Mouse (Mus musculus): Measurements from ENCODE around the gene Gars. TPM values are rescaled to one million over a fixed set of nuclear protein-coding genes. Genes with fewer than 3 reads are reported as not detected.

Gene Gars
- polyA plus RNA-seq, 1 experiment from 2014 or later: 186 TPM

- no peaks in the 10 kb centered on the region for H3K27me3 ChIP-seq (ENCODE audit: low read depth, poor library complexity, severe bottlenecking)
- H3K36me3 ChIP-seq: peaks cover 51% of the 10 kb centered on the region
- no peak overlapping the region for H3K4me3 ChIP-seq
- no peak for DNase-seq (ENCODE audit: low spot score)
- H3K9me3 ChIP-seq (replicated peaks): no peaks in the 10 kb centered on the region
- 92% methylated on average over 3 of the region's 3 CpGs for WGBS
- no peaks in the 10 kb centered on the region for H3K4me1 ChIP-seq
- no peak overlapping the region for H3K27ac ChIP-seq
Measured at GRCm38 (mm10) chr6:55081379-55081778, 43.6 kb downstream of the Gars start.

DNA sequence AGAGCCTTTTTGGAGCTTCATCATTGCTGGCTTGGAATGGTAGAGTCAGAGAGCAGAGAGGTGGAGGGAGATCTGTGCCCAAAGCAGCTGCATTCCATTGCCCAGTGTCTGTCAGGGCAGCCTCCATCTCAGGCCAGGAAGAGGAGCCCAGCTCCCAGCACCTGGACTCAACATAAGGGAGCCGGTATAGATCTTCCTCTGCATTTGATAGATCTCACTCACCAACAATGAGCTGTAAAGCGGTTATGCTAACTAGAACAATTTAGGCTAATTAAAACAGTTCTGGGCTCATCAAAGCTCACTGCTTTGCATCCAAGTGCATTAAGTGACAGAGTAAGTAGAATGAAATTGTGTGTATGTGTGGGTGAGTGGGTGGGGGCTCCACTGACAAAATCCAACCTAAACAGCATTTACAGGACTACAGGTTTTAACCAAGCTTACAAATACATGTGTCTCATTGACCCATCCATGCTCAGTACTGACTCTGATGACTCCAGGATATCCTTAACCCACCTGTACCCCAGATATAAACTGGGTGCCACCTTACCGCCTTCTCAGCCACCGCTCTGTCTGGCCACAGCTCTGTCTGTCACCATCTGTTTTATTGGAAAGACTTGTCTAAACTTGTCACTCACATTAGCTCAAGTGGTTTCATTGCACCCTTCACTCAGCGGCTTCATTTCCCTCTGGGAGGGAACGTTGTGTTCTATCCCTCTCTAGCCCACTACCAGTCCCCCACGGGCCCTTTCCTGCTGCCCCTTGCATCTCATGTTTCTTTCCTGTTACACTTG is 44.6 kb downstream of the Gars start:
- no peaks in the 10 kb centered on the region for H3K9me3 ChIP-seq (replicated peaks)
- H3K4me1 ChIP-seq: no peaks in the 10 kb centered on the region
- peaks cover 41% of the 10 kb centered on the region for H3K36me3 ChIP-seq
- H3K27ac ChIP-seq: no peak overlapping the region
- no peak overlapping the region for H3K4me3 ChIP-seq
- H3K27me3 ChIP-seq (ENCODE audit: low read depth, poor library complexity, severe bottlenecking): no peaks in the 10 kb centered on the region
- WGBS: 77% methylated on average over 7 of the region's 7 CpGs
- DNase-seq (ENCODE audit: low spot score): no peak

DNA sequence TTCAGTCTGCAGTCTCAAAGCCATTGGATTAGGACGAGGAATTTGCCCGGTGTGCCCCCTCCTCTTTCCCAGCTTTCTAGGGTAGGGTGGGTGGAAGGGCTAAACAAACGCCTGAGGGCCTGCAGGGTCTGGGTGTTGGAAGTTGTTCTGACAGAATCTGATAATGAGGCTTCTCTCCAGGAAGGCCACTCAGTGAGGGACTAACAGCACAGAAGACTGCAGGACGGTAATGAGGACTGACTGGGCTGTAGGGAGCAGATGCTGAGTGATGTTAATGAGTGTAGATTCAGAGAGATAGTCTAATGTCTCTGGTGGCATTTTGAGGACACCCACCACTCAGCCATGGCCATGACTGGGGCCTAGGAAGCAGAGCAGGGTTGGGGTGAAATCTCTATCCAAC is 49.5 kb downstream of the Gars start:
- DNase-seq (ENCODE audit: low spot score): no peak
- Histone ChIP-seq H3K4me3 (no peak overlapping the region), H3K4me1 (no peaks in the 10 kb centered on the region), H3K27me3 (ENCODE audit: low read depth, poor library complexity, severe bottlenecking) (no peaks in the 10 kb centered on the region), H3K36me3 (no peaks in the 10 kb centered on the region), H3K27ac (no peak overlapping the region), H3K9me3 (replicated peaks) (no peaks in the 10 kb centered on the region)
- WGBS: 44% methylated on average over 4 of the region's 4 CpGs

DNA sequence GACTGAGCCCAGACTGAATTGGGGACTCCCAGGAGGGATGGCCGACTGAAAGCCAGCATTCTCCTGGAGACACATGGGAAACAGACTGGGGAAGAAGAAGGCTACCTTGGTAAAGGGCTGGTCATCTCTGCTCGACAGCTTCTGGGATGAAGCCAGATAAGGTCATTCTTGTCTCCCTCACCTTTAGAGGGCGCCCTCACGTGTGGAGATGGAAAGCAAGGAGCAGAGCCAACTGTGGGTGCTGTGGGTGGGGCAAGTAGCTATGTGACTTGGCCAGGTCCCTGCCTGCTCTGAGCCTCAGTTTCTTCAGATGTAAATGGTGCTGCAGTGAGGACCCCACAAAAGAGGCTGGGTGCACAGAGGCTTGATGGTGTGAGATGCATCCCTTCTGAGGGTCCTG is 52.8 kb downstream of the Gars start:
- 36% methylated on average over 4 of the region's 4 CpGs for WGBS
- DNase-seq (ENCODE audit: low spot score): no peak
- Histone ChIP-seq H3K27me3 (ENCODE audit: low read depth, poor library complexity, severe bottlenecking) (no peaks in the 10 kb centered on the region), H3K4me1 (peaks cover 9% of the 10 kb centered on the region; the same call in 1 of the 2 replicates), H3K36me3 (no peaks in the 10 kb centered on the region), H3K4me3 (no peak overlapping the region), H3K9me3 (replicated peaks) (no peaks in the 10 kb centered on the region), H3K27ac (no peak overlapping the region)

- no peak for DNase-seq (ENCODE audit: low spot score)
- H3K4me3 ChIP-seq: no peak overlapping the region
- no peak overlapping the region for H3K27ac ChIP-seq
- no peaks in the 10 kb centered on the region for H3K27me3 ChIP-seq (ENCODE audit: low read depth, poor library complexity, severe bottlenecking)
- no peaks in the 10 kb centered on the region for H3K9me3 ChIP-seq (replicated peaks)
- H3K4me1 ChIP-seq: peaks cover 9% of the 10 kb centered on the region; the same call in 1 of the 2 replicates
- H3K36me3 ChIP-seq: no peaks in the 10 kb centered on the region
- 92% methylated on average over 9 of the region's 9 CpGs for WGBS
Measured at GRCm38 (mm10) chr6:55091396-55091795, 53.6 kb downstream of the Gars start.

GRCm38 (mm10) chr6:55093431-55094146 is 55.8 kb downstream of the Gars start:
- H3K27me3 ChIP-seq (ENCODE audit: low read depth, poor library complexity, severe bottlenecking): no peaks in the 10 kb centered on the region
- WGBS: 39% methylated on average over 6 of the region's 6 CpGs
- no peak for DNase-seq (ENCODE audit: low spot score)

DNA sequence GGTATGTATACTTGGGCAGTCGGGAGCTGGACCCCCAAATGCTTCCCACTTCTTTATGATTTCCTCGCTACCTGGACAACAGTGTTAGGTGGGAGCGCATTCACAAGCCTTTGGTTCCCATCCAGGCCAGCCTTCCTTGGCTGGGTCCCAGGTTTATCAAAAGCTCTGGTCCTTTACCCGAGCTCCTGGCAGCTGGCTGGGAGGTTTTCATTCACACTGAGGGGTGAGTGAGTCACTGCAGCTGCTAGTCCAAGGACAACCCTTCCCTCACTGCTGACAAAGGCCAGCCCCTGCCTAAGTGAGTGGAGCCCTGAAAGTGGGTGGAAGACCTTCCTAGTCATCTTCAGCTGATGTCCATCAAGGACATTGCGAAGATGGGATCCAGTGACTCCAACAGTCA is 60.2 kb downstream of the Gars start:
- Histone ChIP-seq H3K4me3 (no peak overlapping the region), H3K36me3 (no peaks in the 10 kb centered on the region), H3K4me1 (peaks cover 9% of the 10 kb centered on the region; the same call in 1 of the 2 replicates), H3K9me3 (replicated peaks) (no peaks in the 10 kb centered on the region), H3K27me3 (ENCODE audit: low read depth, poor library complexity, severe bottlenecking) (no peaks in the 10 kb centered on the region), H3K27ac (no peak overlapping the region)
- DNase-seq (ENCODE audit: low spot score): no peak
- WGBS: 82% methylated on average over 5 of the region's 5 CpGs

More at GRCm38 (mm10) chr6:55093431-55094146, 55.8 kb downstream of the Gars start:
- Histone ChIP-seq H3K36me3 (no peaks in the 10 kb centered on the region), H3K27ac (no peak overlapping the region), H3K9me3 (replicated peaks) (no peaks in the 10 kb centered on the region), H3K4me3 (no peak overlapping the region), H3K4me1 (peaks cover 9% of the 10 kb centered on the region; the same call in 1 of the 2 replicates)

DNA sequence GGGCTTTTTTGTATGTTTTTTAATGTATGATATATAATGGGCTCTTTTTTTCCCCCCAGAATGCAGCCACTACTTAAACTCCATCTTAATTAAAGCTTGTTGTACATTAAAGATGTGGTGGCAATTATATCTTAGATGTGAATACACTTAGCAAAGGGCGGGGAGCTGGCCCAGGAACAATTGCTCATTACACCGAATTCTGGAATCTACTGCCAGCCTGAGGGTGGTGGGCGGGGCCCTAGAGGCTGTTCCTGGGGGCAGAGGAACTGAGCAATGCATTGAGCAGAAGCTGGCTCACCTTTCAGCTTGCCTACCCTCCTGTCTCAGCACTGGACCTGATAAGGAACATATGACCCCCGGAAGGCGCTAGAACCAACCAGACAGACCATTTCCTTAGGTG is 60.8 kb downstream of the Gars start:
- Histone ChIP-seq H3K4me3 (no peak overlapping the region), H3K36me3 (no peaks in the 10 kb centered on the region), H3K27ac (no peak overlapping the region), H3K27me3 (ENCODE audit: low read depth, poor library complexity, severe bottlenecking) (no peaks in the 10 kb centered on the region), H3K4me1 (peaks cover 5% of the 10 kb centered on the region; the same call in 1 of the 2 replicates), H3K9me3 (replicated peaks) (no peaks in the 10 kb centered on the region)
- WGBS: 80% methylated on average over 5 of the region's 5 CpGs
- no peak for DNase-seq (ENCODE audit: low spot score)

- no peak overlapping the region for H3K27ac ChIP-seq
- 13% methylated on average over 7 of the region's 7 CpGs for WGBS
- peak; percentile 85 for DNase-seq (ENCODE audit: low spot score)
- no peaks in the 10 kb centered on the region for H3K4me1 ChIP-seq
- peaks cover 14% of the 10 kb centered on the region for H3K27me3 ChIP-seq (ENCODE audit: low read depth, poor library complexity, severe bottlenecking)
- H3K9me3 ChIP-seq (replicated peaks): no peaks in the 10 kb centered on the region
- H3K36me3 ChIP-seq: no peaks in the 10 kb centered on the region
- no peak overlapping the region for H3K4me3 ChIP-seq
Measured at GRCm38 (mm10) chr6:55108358-55108757, 70.6 kb downstream of the Gars start.

DNA sequence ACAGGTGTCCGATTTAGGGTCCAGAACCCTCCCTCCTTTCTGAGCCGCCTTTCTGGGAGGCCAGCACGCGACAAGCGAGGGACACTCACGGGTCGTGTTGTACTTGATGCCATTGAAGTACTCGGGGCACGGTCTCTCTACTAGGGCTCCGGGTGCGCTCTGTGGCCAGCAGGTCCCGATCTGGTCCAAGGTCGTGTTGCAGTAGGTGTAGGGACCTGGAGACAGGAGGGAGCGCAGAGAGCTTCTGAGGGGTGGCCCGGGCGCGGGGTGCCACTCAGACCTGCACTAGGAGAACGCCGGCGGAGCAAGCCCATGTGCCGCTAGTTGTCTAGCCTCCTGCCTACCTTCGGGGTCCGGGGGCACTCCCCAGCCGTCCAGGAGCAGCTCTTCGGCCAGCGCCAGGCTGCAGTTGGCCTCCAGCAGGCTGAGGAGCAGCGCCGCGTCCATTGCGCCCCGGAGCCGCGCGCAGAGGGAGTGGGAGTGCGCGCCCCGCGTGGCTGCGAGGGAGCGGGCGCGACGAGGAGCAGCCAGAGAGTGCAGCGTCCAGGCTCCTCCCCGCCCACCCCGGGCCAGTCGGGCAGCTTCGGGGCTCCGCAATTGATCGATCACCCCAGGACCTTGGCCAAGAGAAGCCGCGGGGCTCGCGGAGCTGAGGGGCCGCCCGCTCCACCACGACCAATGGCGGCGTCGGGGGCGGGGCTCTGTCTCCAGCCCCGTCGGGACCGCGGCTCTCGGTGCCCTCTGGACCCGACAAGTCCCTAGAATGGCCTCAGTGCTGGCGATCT is 79.7 kb downstream of the Gars start:
- Histone ChIP-seq H3K4me1 (peaks cover 11% of the 10 kb centered on the region), H3K4me3 (peak overlapping the region; percentile 59), H3K27me3 (ENCODE audit: low read depth, poor library complexity, severe bottlenecking) (peaks cover 81% of the 10 kb centered on the region), H3K9me3 (replicated peaks) (no peaks in the 10 kb centered on the region), H3K36me3 (no peaks in the 10 kb centered on the region), H3K27ac (no peak overlapping the region)
- DNase-seq (ENCODE audit: low spot score): peak; percentile 64
- under 1% methylated on average over 68 of the region's 68 CpGs for WGBS

- WGBS: 23% methylated on average over 4 of the region's 4 CpGs
Measured at GRCm38 (mm10) chr6:55123056-55123455, 85.2 kb downstream of the Gars start.

DNA sequence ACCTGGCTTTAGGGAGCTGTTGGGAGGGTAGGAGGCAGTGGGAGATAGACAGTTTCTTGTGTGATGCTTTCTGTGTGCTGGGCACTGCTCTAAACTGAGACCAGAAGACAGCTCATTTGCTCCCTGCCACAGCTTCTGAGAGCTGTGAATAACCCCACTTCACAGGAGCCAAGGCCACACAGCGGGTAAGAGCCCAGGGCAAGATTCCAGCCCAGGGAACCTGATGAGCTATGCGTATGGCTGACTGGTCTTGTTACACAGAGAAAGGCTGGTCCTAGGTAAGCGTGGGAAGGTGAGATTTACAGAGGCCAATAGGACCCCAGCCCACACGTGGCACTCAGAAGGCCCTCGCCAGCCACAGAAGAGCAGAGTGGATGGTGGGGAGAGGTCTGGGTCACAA is 88.8 kb downstream of the Gars start:
- no peak for DNase-seq (ENCODE audit: low spot score)
- Histone ChIP-seq H3K27me3 (ENCODE audit: low read depth, poor library complexity, severe bottlenecking) (peaks cover 8% of the 10 kb centered on the region; the same call in 1 of the 2 replicates), H3K27ac (no peak overlapping the region), H3K9me3 (replicated peaks) (no peaks in the 10 kb centered on the region), H3K4me3 (no peak overlapping the region), H3K36me3 (no peaks in the 10 kb centered on the region), H3K4me1 (peaks cover 5% of the 10 kb centered on the region; the same call in 1 of the 2 replicates)
- WGBS: 77% methylated on average over 5 of the region's 5 CpGs

More at GRCm38 (mm10) chr6:55123056-55123455, 85.2 kb downstream of the Gars start:
- 0 out of 2 replicates have a peak, but pooled peaks cover under 1% of the 10 kb centered on the region for H3K4me1 ChIP-seq
- no peaks in the 10 kb centered on the region for H3K36me3 ChIP-seq
- H3K27me3 ChIP-seq (ENCODE audit: low read depth, poor library complexity, severe bottlenecking): peaks cover 34% of the 10 kb centered on the region
- H3K4me3 ChIP-seq: no peak overlapping the region
- no peak for DNase-seq (ENCODE audit: low spot score)
- no peaks in the 10 kb centered on the region for H3K9me3 ChIP-seq (replicated peaks)
- H3K27ac ChIP-seq: no peak overlapping the region

Data from limb, embryonic 10.5 days (tissue).